Mouse (Mus musculus) cerebellum, adult 2 months (tissue): ENCODE measurements around the gene Zfp799.

ENCODE experiments used
- CTCF ChIP-seq: fragments of 200-500 bp; IDR thresholded peaks from 2 replicates; pipeline ENCODE4 v1.5.1; 2011; ENCODE audit warnings: low read depth, mild to moderate bottlenecking, control low read depth, low read length, moderate library complexity, borderline replicate concordance; ENCODE audit not compliant: insufficient read depth
- POLR2A ChIP-seq: fragments of 200-500 bp; IDR thresholded peaks from 2 replicates; pipeline ENCODE4 v1.6.1; 2011; ENCODE audit warnings: low read length, control low read depth, borderline replicate concordance; ENCODE audit not compliant: insufficient read depth

DNA sequence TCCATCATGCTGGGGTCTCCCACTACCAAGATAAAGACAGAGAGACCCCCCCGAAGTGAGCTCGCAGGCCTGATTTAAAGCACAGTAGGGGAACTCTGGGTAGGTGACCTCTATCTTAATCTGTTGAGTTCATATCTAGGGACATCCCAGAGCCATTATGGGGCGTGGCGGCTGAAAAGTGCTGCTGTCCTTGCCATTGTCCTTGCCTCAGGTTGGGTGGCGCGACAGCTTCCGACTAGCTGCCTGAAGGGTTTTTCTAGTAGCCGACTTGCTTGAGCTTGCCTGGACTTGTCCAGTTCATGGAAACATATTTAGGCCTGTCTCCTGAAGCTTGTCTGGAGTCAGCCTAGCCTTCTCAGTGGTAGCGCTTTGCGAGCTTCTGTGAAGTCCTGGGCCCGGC, 48.7 kb upstream of the Zfp799 start:
- TF ChIP-seq POLR2A = no peak
- no peak for TF ChIP-seq CTCF
